19 mouse cellular contexts compared by ENCODE assay signal in genomic region chr6:71376711-71377110, GRCm38 (mm10). TPM values are rescaled to one million over a fixed set of nuclear protein-coding genes. Genes with fewer than 3 reads are reported as not detected.
"Had no signal": no experiment of that assay in that cellular context is flagged by ENCODE, and none has a peak within 500 bp of the region (broad histone marks: within the 10 kb centered on the region; RNA-seq: fewer than 3 reads in every experiment).

No protein-coding gene starts in this region.

- H3K36me3 ChIP-seq: intestine, embryonic 15.5 days; kidney, embryonic 15.5 days; liver, embryonic 13.5 days; midbrain, embryonic 12.5 days; midbrain, embryonic 15.5 days; neural tube, embryonic 13.5 days; stomach, embryonic 15.5 days had no signal

- DNase-seq: kidney, adult 11 months; kidney, adult 8-10 months; kidney, postnatal 10 days; kidney, postnatal 36 days; layer of hippocampus, postnatal 36 days; liver, embryonic 13.5 days; lung, embryonic 14.5 days; retina, postnatal 1 day had no signal

- H3K27ac ChIP-seq: intestine, embryonic 15.5 days; kidney, embryonic 15.5 days; left cerebral cortex, adult 2 months; liver, embryonic 13.5 days; macrophage; midbrain, embryonic 12.5 days; midbrain, embryonic 15.5 days; neural tube, embryonic 13.5 days; stomach, embryonic 15.5 days had no signal

- H3K4me1 ChIP-seq: kidney, embryonic 15.5 days; liver, embryonic 13.5 days; midbrain, embryonic 12.5 days; midbrain, embryonic 15.5 days; stomach, embryonic 15.5 days had no signal

- H3K4me3 ChIP-seq: intestine, embryonic 15.5 days; kidney, embryonic 15.5 days; left cerebral cortex, adult 2 months; liver, embryonic 13.5 days; midbrain, embryonic 12.5 days; midbrain, embryonic 15.5 days; neural tube, embryonic 13.5 days; stomach, embryonic 15.5 days had no signal

- H3K27me3 ChIP-seq: intestine, embryonic 15.5 days; kidney, embryonic 15.5 days; liver, embryonic 13.5 days; midbrain, embryonic 12.5 days; midbrain, embryonic 15.5 days; neural tube, embryonic 13.5 days; stomach, embryonic 15.5 days had no signal

RNA-seq across cellular contexts. Expression of gene Cd8a, which starts 3.5 kb away (rescaled TPM):
- polyA plus RNA-seq: intestine, embryonic 15.5 days; limb, embryonic 11.5 days; liver, embryonic 13.5 days; liver, embryonic 16.5 days; lung, embryonic 14.5 days; midbrain, embryonic 12.5 days; midbrain, embryonic 15.5 days; neural tube, embryonic 13.5 days had no signal

RNA-seq across cellular contexts. Expression of gene Cd8b1, which starts 54.1 kb away (rescaled TPM):
- polyA plus RNA-seq: intestine, embryonic 15.5 days; limb, embryonic 14.5 days; liver, embryonic 13.5 days; lung, embryonic 14.5 days; midbrain, embryonic 12.5 days; midbrain, embryonic 15.5 days; neural tube, embryonic 13.5 days had no signal

RNA-seq across cellular contexts. Expression of gene Smyd1, which starts 54.7 kb away (rescaled TPM):
- polyA plus RNA-seq: macrophage had no signal
